Mouse (Mus musculus) stomach, postnatal 0 days (tissue): ENCODE data around the gene Cryzl2. TPM values are rescaled to one million over a fixed set of nuclear protein-coding genes. Genes with fewer than 3 reads are reported as not detected.

ENCODE experiments used
- ATAC-seq: fragments of 200-750 bp; cut with Nextera tagmentation; 2 replicates; pipeline ENCODE4 v1.8.0; 2017; ENCODE audit not compliant: low FRiP score, low TSS enrichment
- DNase-seq: peaks from one replicate; pipeline ENCODE4 v3.0.0-alpha.2; 2016; ENCODE audit warnings: low spot score
- H3K27ac ChIP-seq: fragments of 300-500 bp; sonication (generic); replicated peaks from 2 replicates; pipeline ENCODE4 v1.5.1; 2014; ENCODE audit warnings: mild to moderate bottlenecking, control low read depth
- H3K27me3 ChIP-seq: fragments of 300-500 bp; sonication (generic); 2 replicates; pipeline ENCODE4 v1.6.1; 2014; ENCODE audit warnings: low read length; ENCODE audit not compliant: control insufficient read depth, insufficient read depth
- H3K36me3 ChIP-seq: fragments of 300-500 bp; sonication (generic); 2 replicates; pipeline ENCODE4 v1.6.1; 2014; ENCODE audit warnings: low read length, mixed read lengths; ENCODE audit not compliant: control insufficient read depth, insufficient read depth
- H3K4me1 ChIP-seq: fragments of 300-500 bp; sonication (generic); replicated peaks from 2 replicates; pipeline ENCODE4 v1.6.1; 2014; ENCODE audit warnings: antibody characterized with exemption; ENCODE audit not compliant: control insufficient read depth, insufficient read depth
- H3K4me2 ChIP-seq: fragments of 300-500 bp; sonication (generic); replicated peaks from 2 replicates; pipeline ENCODE4 v1.6.1; 2014; ENCODE audit warnings: low read depth, mild to moderate bottlenecking, control low read depth, moderate library complexity
- H3K4me3 ChIP-seq: fragments of 300-500 bp; sonication (generic); 2 replicates; pipeline ENCODE4 v1.5.1; 2014; ENCODE audit warnings: low read depth, low read length, control low read depth
- H3K9ac ChIP-seq: fragments of 300-500 bp; sonication (generic); 2 replicates; pipeline ENCODE4 v1.6.1; 2014; ENCODE audit warnings: mild to moderate bottlenecking, low read length, control low read depth, mixed read lengths
- H3K9me3 ChIP-seq: fragments of 300-500 bp; sonication (generic); 2 replicates; pipeline ENCODE4 v1.6.1; 2016; ENCODE audit warnings: low read length; ENCODE audit not compliant: control insufficient read depth
- CTCF ChIP-seq: IDR thresholded peaks from 2 replicates; pipeline ENCODE4 v1.5.1; 2016; ENCODE audit warnings: antibody characterized with exemption, low read depth, mild to moderate bottlenecking, moderate library complexity
- EP300 ChIP-seq: optimal IDR thresholded peaks from 2 replicates; pipeline ENCODE3; 2016; ENCODE audit warnings: antibody characterized with exemption
- WGBS: fragments of 180-500 bp; shearing (Covaris S2); extraction: QIAGEN DNeasy Blood & Tissue Kit; methylation state at CpG from one replicate; pipeline ENCODE4 v1.1.7; 2014; 5-methylcytosine and 5-hydroxymethylcytosine counted together
- polyA plus RNA-seq: library from polyadenylated mRNA; unstranded; fragments of >200 nt; fragmentation: Nextera tagmentation; extraction: Ambion mirVana; gene quantifications from 2 replicates; pipeline ENCODE4 v1.2.1, GENCODE M21; 2015

Cryzl2 gene
- polyA plus RNA-seq, 1 experiment from 2014 or later: 14.8 TPM

- WGBS: 63% methylated on average over 3 of the region's 3 CpGs
- TF ChIP-seq CTCF: peak; percentile 67
- TF ChIP-seq EP300: no peak
- peaks cover 3% of the 10 kb centered on the region; the same call in 1 of the 2 replicates for H3K36me3 ChIP-seq
- no peak overlapping the region for H3K27ac ChIP-seq
- H3K9ac ChIP-seq: no peak overlapping the region
- no peak overlapping the region for H3K4me3 ChIP-seq
- DNase-seq (peak; percentile 41), ATAC-seq (no peak)
- H3K27me3 ChIP-seq: no peaks in the 10 kb centered on the region
- H3K4me1 ChIP-seq: no peaks in the 10 kb centered on the region
- H3K9me3 ChIP-seq: no peaks in the 10 kb centered on the region
- H3K4me2 ChIP-seq: no peak overlapping the region
Measured at GRCm38 (mm10) chr1:157465194-157465593, 6.8 kb downstream of the Cryzl2 start.

GRCm38 (mm10) chr1:157467866-157468265, 9.5 kb downstream of the Cryzl2 start:
- H3K4me1 ChIP-seq: no peaks in the 10 kb centered on the region
- no peak overlapping the region for H3K4me2 ChIP-seq
- no peak overlapping the region for H3K9ac ChIP-seq
- H3K36me3 ChIP-seq: peaks cover 3% of the 10 kb centered on the region; the same call in 1 of the 2 replicates
- DNase-seq: no peak
- TF ChIP-seq CTCF (no peak), EP300 (no peak)
- no peaks in the 10 kb centered on the region for H3K27me3 ChIP-seq
- 93% methylated on average over 8 of the region's 8 CpGs for WGBS
- ATAC-seq: no peak
- no peaks in the 10 kb centered on the region for H3K9me3 ChIP-seq
- no peak overlapping the region for H3K4me3 ChIP-seq
- H3K27ac ChIP-seq: no peak overlapping the region

GRCm38 (mm10) chr1:157470761-157471386, 12.5 kb downstream of the Cryzl2 start:
- ATAC-seq (no peak), DNase-seq (no peak)
- peaks cover 3% of the 10 kb centered on the region; the same call in 1 of the 2 replicates for H3K36me3 ChIP-seq
- H3K4me1 ChIP-seq: no peaks in the 10 kb centered on the region
- H3K4me2 ChIP-seq: no peak overlapping the region
- no peak overlapping the region for H3K27ac ChIP-seq
- no peak overlapping the region for H3K4me3 ChIP-seq
- H3K9ac ChIP-seq: no peak overlapping the region
- H3K9me3 ChIP-seq: no peaks in the 10 kb centered on the region
- TF ChIP-seq CTCF: no peak
- TF ChIP-seq EP300: no peak
- WGBS: 82% methylated on average over 9 of the region's 9 CpGs
- no peaks in the 10 kb centered on the region for H3K27me3 ChIP-seq

GRCm38 (mm10) chr1:157472716-157473115, 14.3 kb downstream of the Cryzl2 start:
- DNase-seq: no peak
- Histone ChIP-seq H3K4me2 (no peak overlapping the region), H3K9me3 (no peaks in the 10 kb centered on the region), H3K4me1 (no peaks in the 10 kb centered on the region), H3K27me3 (no peaks in the 10 kb centered on the region), H3K4me3 (no peak overlapping the region), H3K27ac (no peak overlapping the region), H3K36me3 (peaks cover 3% of the 10 kb centered on the region; the same call in 1 of the 2 replicates), H3K9ac (no peak overlapping the region)
- no peak for ATAC-seq
- no peak for TF ChIP-seq CTCF
- TF ChIP-seq EP300: no peak
- WGBS: 91% methylated on average over 7 of the region's 7 CpGs

- TF ChIP-seq EP300 (no peak), CTCF (no peak)
- Histone ChIP-seq H3K27me3 (no peaks in the 10 kb centered on the region), H3K4me2 (no peak overlapping the region), H3K36me3 (no peaks in the 10 kb centered on the region), H3K4me1 (no peaks in the 10 kb centered on the region), H3K9ac (no peak overlapping the region), H3K4me3 (no peak overlapping the region), H3K27ac (no peak overlapping the region), H3K9me3 (no peaks in the 10 kb centered on the region)
- DNase-seq: no peak
- 44% methylated on average over 8 of the region's 8 CpGs for WGBS
- ATAC-seq: no peak
Measured at GRCm38 (mm10) chr1:157474865-157475264, 16.5 kb downstream of the Cryzl2 start.

GRCm38 (mm10) chr1:157476231-157476630, 17.9 kb downstream of the Cryzl2 start:
- H3K4me2 ChIP-seq: no peak overlapping the region
- no peak overlapping the region for H3K27ac ChIP-seq
- TF ChIP-seq EP300 (no peak), CTCF (no peak)
- DNase-seq: no peak
- no peaks in the 10 kb centered on the region for H3K4me1 ChIP-seq
- H3K9me3 ChIP-seq: no peaks in the 10 kb centered on the region
- WGBS: 59% methylated on average over 2 of the region's 2 CpGs
- H3K36me3 ChIP-seq: no peaks in the 10 kb centered on the region
- H3K4me3 ChIP-seq: no peak overlapping the region
- no peak for ATAC-seq
- no peaks in the 10 kb centered on the region for H3K27me3 ChIP-seq
- H3K9ac ChIP-seq: no peak overlapping the region
